Mouse (Mus musculus) testis, adult 2 months (tissue): ENCODE data around the gene Ssh1.

Source experiments
- CTCF ChIP-seq: fragments of 200-500 bp; IDR thresholded peaks from 2 replicates; pipeline ENCODE4 v1.5.1; 2012; ENCODE audit warnings: low read depth, mild to moderate bottlenecking, inconsistent platforms, low read length, moderate library complexity; ENCODE audit not compliant: control insufficient read depth, insufficient read depth, insufficient replicate concordance
- POLR2A ChIP-seq: fragments of 200-500 bp; IDR thresholded peaks from 2 replicates; pipeline ENCODE4 v1.6.1; 2012; ENCODE audit warnings: low read depth, mild to moderate bottlenecking, inconsistent platforms, low read length, moderate library complexity; ENCODE audit not compliant: control insufficient read depth

- TF ChIP-seq CTCF (no peak), POLR2A (no peak)
Observed at GRCm38 (mm10) chr5:114040911-114041310, 47.2 kb upstream of the Ssh1 start.
